ENCODE assay signal across 8 mouse cellular contexts in the genomic region with DNA sequence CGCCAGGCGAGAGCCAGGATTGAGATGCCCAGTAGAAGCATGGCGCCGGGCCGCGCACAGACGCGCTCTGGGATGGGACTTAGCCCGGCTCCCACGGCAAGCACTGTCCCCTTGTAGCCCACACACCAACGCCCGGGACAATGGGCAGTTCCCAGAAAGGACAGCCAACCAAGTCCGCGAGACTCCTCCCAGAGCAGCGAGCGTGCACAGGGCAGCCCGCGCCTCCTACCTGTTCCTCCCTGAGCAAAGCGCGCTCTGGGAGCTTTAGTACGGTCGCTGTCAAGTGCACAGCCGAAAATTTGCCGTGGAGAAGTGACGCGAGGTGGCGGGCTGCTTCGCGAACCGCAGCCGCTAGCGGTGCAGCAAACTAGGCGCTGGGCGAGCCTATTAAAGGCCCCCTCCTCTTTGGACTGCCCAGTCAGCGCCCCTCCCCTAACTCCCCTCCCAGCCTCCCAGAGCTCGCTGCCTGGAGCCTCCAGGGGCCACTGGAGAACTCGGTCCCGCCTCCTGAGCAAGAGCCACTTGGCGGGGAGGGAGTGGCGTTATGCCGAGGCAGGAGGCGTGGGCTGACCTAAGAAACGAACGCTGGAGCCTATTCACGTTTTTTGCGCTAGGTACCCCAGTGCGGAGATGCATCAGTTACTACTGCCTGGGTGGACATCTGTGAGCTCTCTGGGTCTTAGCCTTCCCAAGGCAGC. TPM values are rescaled to one million over a fixed set of nuclear protein-coding genes. Genes with fewer than 3 reads are reported as not detected.
DNase-seq lines count a peak whose midpoint lies in the region; ATAC-seq and TF ChIP-seq lines count a peak whose summit lies in the region.

TSS of gene Adamts15 (minus strand) at position 256 of the 698 bp plus-strand sequence.

- TF ChIP-seq POLR2A in heart, adult 2 months (IDR thresholded peaks at IDR 0.05; ENCODE audit: insufficient read depth, low read depth, low read length): peak; percentile 52; the same call in 1 of the 2 replicates
- TF ChIP-seq POLR2A in olfactory bulb, adult 2 months (IDR thresholded peaks at IDR 0.05; ENCODE audit: insufficient read depth, low read depth, low read length): no peak

- no peak for TF ChIP-seq EP300 in heart, adult 2 months (IDR thresholded peaks at IDR 0.05; ENCODE audit: insufficient read depth, low read depth, low read length)

- TF ChIP-seq CTCF in heart, adult 2 months (IDR thresholded peaks at IDR 0.05): no peak
- TF ChIP-seq CTCF in olfactory bulb, adult 2 months (IDR thresholded peaks at IDR 0.05; ENCODE audit: insufficient read depth, low read depth, low read length): no peak

- peaks cover 46% of the 10 kb centered on the region for H3K27me3 ChIP-seq in embryonic facial prominence, embryonic 10.5 days (replicated peaks; ENCODE audit: low read depth, poor library complexity, severe bottlenecking)
- H3K27me3 ChIP-seq in heart, adult 2 months (ENCODE audit: control insufficient read depth, insufficient read depth, low read length): no peaks in the 10 kb centered on the region
- H3K27me3 ChIP-seq in liver, embryonic 16.5 days (ENCODE audit: control insufficient read depth, insufficient read depth, low read depth, low read length): peaks cover 19% of the 10 kb centered on the region

- intact Hi-C loops in heart, adult 2 months (cut with DNase I): loop anchor here (5.0 kb wide), 1 partner anchor 440 kb away; no protein-coding TSS in a partner anchor

- no peaks in the 10 kb centered on the region for H3K79me2 ChIP-seq in heart, adult 2 months (replicated peaks; ENCODE audit: control insufficient read depth, insufficient read depth, low read length)

- peak within 1 kb of the TSS; percentile 67 for H3K9ac ChIP-seq in heart, adult 2 months (ENCODE audit: low read depth, low read length)
- H3K9ac ChIP-seq in liver, embryonic 16.5 days (ENCODE audit: low read depth, low read length): no peak within 1 kb of the TSS

- H3K4me2 ChIP-seq in liver, embryonic 16.5 days (ENCODE audit: low read depth, low read length): peak within 1 kb of the TSS; percentile 56

- peak within 1 kb of the TSS; percentile 71 for H3K27ac ChIP-seq in embryonic facial prominence, embryonic 10.5 days (replicated peaks)
- H3K27ac ChIP-seq in heart, adult 2 months: peak within 1 kb of the TSS; percentile 36
- H3K27ac ChIP-seq in liver, embryonic 16.5 days (ENCODE audit: low read length): no peak within 1 kb of the TSS
- H3K27ac ChIP-seq in olfactory bulb, adult 2 months (ENCODE audit: insufficient read depth, low read depth, low read length): peak within 1 kb of the TSS; percentile 29; the same call in 1 of the 2 replicates

- under 1% methylated on average over 46 of the region's 47 CpGs for WGBS in embryonic facial prominence, embryonic 10.5 days
- WGBS in heart, adult 2 months: under 1% methylated on average over 46 of the region's 47 CpGs
- WGBS in liver, embryonic 16.5 days (ENCODE audit: insufficient replicate concordance): under 1% methylated on average over 47 of the region's 47 CpGs
- WGBS in olfactory bulb, adult 2 months: 1% methylated on average over 47 of the region's 47 CpGs

- peak; percentile 67 for ATAC-seq in liver, embryonic 16.5 days (ENCODE audit: low read depth)

- DNase-seq in layer of hippocampus, adult 9-11 months: peak; percentile 26
- no peak for DNase-seq in layer of hippocampus, adult 9-10 months (ENCODE audit: low spot score)
- peak; percentile 89 for DNase-seq in embryonic facial prominence, embryonic 10.5 days (ENCODE audit: low spot score)
- peak; percentile 80 to 82 for DNase-seq in heart, adult 2 months
- peak; percentile 77 for DNase-seq in kidney, adult 18-20 months
- DNase-seq in adipocyte (ENCODE audit: low spot score): no peak

- peaks cover 36% of the 10 kb centered on the region for H3K4me1 ChIP-seq in embryonic facial prominence, embryonic 10.5 days
- H3K4me1 ChIP-seq in heart, adult 2 months (ENCODE audit: control insufficient read depth, insufficient read depth, low read length): peaks cover 2% of the 10 kb centered on the region
- no peaks in the 10 kb centered on the region for H3K4me1 ChIP-seq in liver, embryonic 16.5 days (ENCODE audit: control insufficient read depth, low read depth, low read length)
- peaks cover 30% of the 10 kb centered on the region for H3K4me1 ChIP-seq in olfactory bulb, adult 2 months (ENCODE audit: control insufficient read depth, insufficient read depth, low read length)

- H3K4me3 ChIP-seq in embryonic facial prominence, embryonic 10.5 days: peak within 1 kb of the TSS; percentile 74
- H3K4me3 ChIP-seq in heart, adult 2 months: peak within 1 kb of the TSS; percentile 44
- H3K4me3 ChIP-seq in liver, embryonic 16.5 days (ENCODE audit: low read depth, low read length): peak within 1 kb of the TSS; percentile 51
- H3K4me3 ChIP-seq in olfactory bulb, adult 2 months (ENCODE audit: insufficient read depth, low read depth, low read length): peak within 1 kb of the TSS; percentile 61

- no peaks in the 10 kb centered on the region; the same call in 1 of the 2 replicates for H3K36me3 ChIP-seq in embryonic facial prominence, embryonic 10.5 days (replicated peaks)
- H3K36me3 ChIP-seq in heart, adult 2 months (ENCODE audit: control insufficient read depth, insufficient read depth, low read length): no peaks in the 10 kb centered on the region
- H3K36me3 ChIP-seq in liver, embryonic 16.5 days (ENCODE audit: control insufficient read depth, insufficient read depth): no peaks in the 10 kb centered on the region

- H3K9me3 ChIP-seq in embryonic facial prominence, embryonic 10.5 days: no peaks in the 10 kb centered on the region
- H3K9me3 ChIP-seq in liver, embryonic 16.5 days (replicated peaks; ENCODE audit: control insufficient read depth, low read length): no peaks in the 10 kb centered on the region

RNA-seq across cellular contexts. Expression of gene Adamts15, which starts in this region (rescaled TPM):
- 7.2 and 9.1 TPM in 2 replicates for polyA plus RNA-seq in embryonic facial prominence, embryonic 10.5 days (2016; fragmentation: Nextera tagmentation; extraction: Ambion mirVana)
- total RNA-seq in heart, adult 2 months (2021): 1 to 10 TPM; 7.6 to 8.5 TPM
- 6.4 and 10.5 TPM in 2 replicates for polyA plus RNA-seq in heart, adult 2 months (2012; rRNA removed)
- 0.64 and 0.81 TPM in 2 replicates for polyA plus RNA-seq in liver, embryonic 16.5 days (2015; fragmentation: Nextera tagmentation; extraction: Ambion mirVana)
- polyA plus RNA-seq in olfactory bulb, adult 2 months (2012; ENCODE audit: insufficient read depth, insufficient read length, low replicate concordance, missing spikeins): not detected in 2 replicates

Comparison
In these comparisons a context has a peak if more than half of its experiments do, and no peak if none do; other contexts are left out.
1. DNase-seq: peak in layer of hippocampus, adult 9-11 months (single experiment), embryonic facial prominence, embryonic 10.5 days (single experiment), heart, adult 2 months (2 of 2) and kidney, adult 18-20 months (single experiment); none in layer of hippocampus, adult 9-10 months (single experiment) and adipocyte (single experiment).
2. Peak in ATAC-seq, H3K4me3 ChIP-seq and H3K4me2 ChIP-seq in liver, embryonic 16.5 days; RNA of the gene not detected or under 1 TPM.
3. Peak in every context shown above with its lines, with median percentiles within 50 percentile points of each other: H3K4me3 ChIP-seq.